Mouse (Mus musculus): ENCODE results near the gene Dyrk3. TPM values are rescaled to one million over a fixed set of nuclear protein-coding genes. Genes with fewer than 3 reads are reported as not detected.

Gene Dyrk3
- polyA plus RNA-seq, 1 experiment from 2014 or later, result 19.4 TPM

DNA sequence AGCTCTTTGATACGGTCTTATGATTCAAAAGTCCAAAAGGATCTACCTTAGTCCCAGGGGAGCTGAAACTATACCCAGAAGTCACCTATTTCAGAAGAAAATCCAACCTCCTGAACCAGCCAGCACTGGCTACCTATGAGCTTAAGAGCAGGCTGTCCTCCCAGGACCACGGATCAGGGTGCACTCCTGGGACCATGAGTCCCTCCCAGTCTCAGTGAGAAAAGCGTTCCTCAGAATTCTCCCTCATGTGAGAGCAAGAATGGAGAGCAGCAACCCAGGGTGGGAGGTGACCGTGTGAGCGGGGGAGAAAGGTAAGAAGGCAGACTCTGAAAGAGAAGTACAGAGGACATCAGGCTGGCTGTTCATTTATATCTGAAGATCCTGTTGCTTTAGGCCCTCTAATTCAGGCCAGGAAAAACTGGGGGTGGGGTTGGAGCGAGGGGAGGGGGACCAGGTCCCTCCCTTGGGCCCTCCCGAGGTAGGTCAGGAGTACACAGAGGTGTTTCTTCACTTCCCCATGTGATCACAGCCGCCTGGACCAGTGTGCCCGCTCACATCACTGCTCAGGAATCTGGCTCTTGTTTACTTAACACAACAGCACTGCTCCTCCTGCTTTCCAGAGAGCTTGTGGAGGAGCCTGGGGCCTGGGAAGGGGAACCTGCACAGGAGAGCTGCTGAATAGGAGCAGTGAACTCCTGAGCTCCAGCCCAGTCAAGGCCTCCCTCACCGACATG is 30.4 kb downstream of the Dyrk3 start:
- Histone ChIP-seq H3K9me3 (replicated peaks; ENCODE audit: control insufficient read depth, low read length) (no peaks in the 10 kb centered on the region), H3K4me3 (ENCODE audit: low read depth, low read length) (no peak overlapping the region), H3K4me2 (ENCODE audit: low read length) (no peak overlapping the region), H3K36me3 (ENCODE audit: control insufficient read depth, insufficient read depth, low read length) (no peaks in the 10 kb centered on the region), H3K27ac (ENCODE audit: low read depth, low read length) (no peak overlapping the region), H3K9ac (ENCODE audit: low read length) (no peak overlapping the region), H3K27me3 (replicated peaks; ENCODE audit: control insufficient read depth, insufficient read depth, low read length) (no peaks in the 10 kb centered on the region), H3K4me1 (ENCODE audit: control insufficient read depth, insufficient read depth, low read length) (no peaks in the 10 kb centered on the region)
- 68% methylated on average over 10 of the region's 10 CpGs for WGBS
- ATAC-seq (no peak), DNase-seq (ENCODE audit: low spot score) (no peak)

DNA sequence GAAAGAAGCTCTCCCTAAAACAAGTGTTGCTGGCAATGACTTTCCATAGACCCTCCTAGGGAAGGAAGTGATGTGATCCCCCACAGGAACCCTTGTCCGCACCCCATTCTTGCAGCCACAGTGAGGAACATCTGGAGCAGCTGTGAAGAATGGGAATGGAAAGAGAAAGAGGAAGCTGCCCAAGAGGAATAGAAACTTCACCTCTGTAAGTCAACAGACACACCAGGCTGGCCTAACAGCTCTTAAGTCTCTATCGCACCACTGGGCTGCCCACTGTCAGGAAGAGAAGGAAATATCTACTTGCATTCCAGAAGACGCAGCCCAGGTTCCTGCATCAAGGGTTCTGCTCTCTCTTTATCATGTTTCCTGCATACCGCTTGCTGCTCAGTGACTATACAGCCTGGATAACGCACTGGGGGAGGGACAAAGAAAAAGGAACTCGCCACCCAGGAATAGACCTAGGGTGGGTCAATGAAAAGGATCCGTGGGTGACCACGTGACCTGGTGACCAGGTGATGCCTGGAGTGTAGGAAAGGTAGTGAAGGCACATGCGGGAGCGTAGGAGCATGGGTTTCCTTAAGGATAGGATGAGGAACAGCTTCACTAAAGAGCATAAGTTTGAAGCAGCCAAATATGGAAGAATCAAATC is 34.2 kb downstream of the Dyrk3 start:
- DNase-seq (ENCODE audit: low spot score) (no peak), ATAC-seq (no peak)
- Histone ChIP-seq H3K4me1 (ENCODE audit: control insufficient read depth, insufficient read depth, low read length) (no peaks in the 10 kb centered on the region), H3K9ac (ENCODE audit: low read length) (no peak overlapping the region), H3K4me3 (ENCODE audit: low read depth, low read length) (no peak overlapping the region), H3K9me3 (replicated peaks; ENCODE audit: control insufficient read depth, low read length) (no peaks in the 10 kb centered on the region), H3K36me3 (ENCODE audit: control insufficient read depth, insufficient read depth, low read length) (no peaks in the 10 kb centered on the region), H3K27me3 (replicated peaks; ENCODE audit: control insufficient read depth, insufficient read depth, low read length) (no peaks in the 10 kb centered on the region), H3K27ac (ENCODE audit: low read depth, low read length) (no peak overlapping the region), H3K4me2 (ENCODE audit: low read length) (no peak overlapping the region)
- 91% methylated on average over 10 of the region's 10 CpGs for WGBS

DNA sequence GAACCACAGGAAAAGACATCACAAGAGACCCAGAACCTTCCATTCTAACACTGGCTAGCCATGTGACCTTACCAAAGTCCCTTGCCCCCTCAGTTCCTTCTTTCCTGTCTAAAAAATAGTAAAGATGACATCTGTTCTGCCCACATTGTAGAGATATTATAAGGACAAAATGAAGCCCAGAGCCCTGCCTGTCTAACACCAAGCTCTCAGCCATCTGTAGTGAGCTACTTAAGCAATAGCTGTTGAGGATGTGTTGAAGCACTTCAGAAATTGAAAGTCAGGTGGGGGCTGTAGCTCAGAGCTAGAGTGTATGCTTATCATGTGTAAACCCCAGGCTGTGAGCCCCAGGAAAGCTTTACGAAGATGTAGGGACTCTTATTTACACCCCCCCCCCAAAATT is 37.3 kb downstream of the Dyrk3 start:
- Histone ChIP-seq H3K36me3 (ENCODE audit: control insufficient read depth, insufficient read depth, low read length) (no peaks in the 10 kb centered on the region), H3K9me3 (replicated peaks; ENCODE audit: control insufficient read depth, low read length) (no peaks in the 10 kb centered on the region), H3K4me2 (ENCODE audit: low read length) (no peak overlapping the region), H3K4me3 (ENCODE audit: low read depth, low read length) (no peak overlapping the region), H3K9ac (ENCODE audit: low read length) (no peak overlapping the region), H3K27me3 (replicated peaks; ENCODE audit: control insufficient read depth, insufficient read depth, low read length) (no peaks in the 10 kb centered on the region), H3K27ac (ENCODE audit: low read depth, low read length) (no peak overlapping the region), H3K4me1 (ENCODE audit: control insufficient read depth, insufficient read depth, low read length) (peaks cover 9% of the 10 kb centered on the region)
- 67% methylated on average over 1 of the region's 1 CpGs for WGBS
- ATAC-seq (no peak), DNase-seq (ENCODE audit: low spot score) (no peak)

DNA sequence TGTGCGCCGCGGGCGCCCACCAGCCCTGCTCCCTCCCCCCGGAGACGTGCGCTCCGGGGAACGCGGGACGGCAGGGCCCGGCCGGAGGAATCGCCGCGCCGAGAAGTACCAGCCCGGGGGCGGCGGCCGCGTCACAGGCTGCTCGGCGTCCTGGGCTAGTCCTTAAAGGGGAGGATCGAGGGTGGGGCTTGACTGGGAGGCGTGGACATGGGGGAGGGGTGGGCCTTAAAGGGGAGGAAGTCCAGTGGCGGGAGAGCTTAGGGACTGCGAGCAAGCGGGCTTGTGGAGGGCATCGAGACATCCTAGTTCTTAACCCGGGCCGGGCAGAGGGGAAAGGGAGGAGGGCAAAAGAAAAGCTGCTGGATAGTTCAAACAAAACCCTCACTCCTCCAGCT is 40.4 kb downstream of the Dyrk3 start, which contains the start of gene Mapkapk2:
Mapkapk2 (minus strand) TSS at position 127 of the 395 bp plus-strand sequence.
- peak; percentile 96 for ATAC-seq
- Histone ChIP-seq H3K4me1 (ENCODE audit: control insufficient read depth, insufficient read depth, low read length) (peaks cover 28% of the 10 kb centered on the region), H3K4me2 (ENCODE audit: low read length) (peak within 1 kb of the TSS; percentile 76), H3K9me3 (replicated peaks; ENCODE audit: control insufficient read depth, low read length) (no peaks in the 10 kb centered on the region), H3K27ac (ENCODE audit: low read depth, low read length) (peak within 1 kb of the TSS; percentile 78), H3K9ac (ENCODE audit: low read length) (peak within 1 kb of the TSS; percentile 91), H3K36me3 (ENCODE audit: control insufficient read depth, insufficient read depth, low read length) (no peaks in the 10 kb centered on the region), H3K4me3 (ENCODE audit: low read depth, low read length) (peak within 1 kb of the TSS; percentile 94), H3K27me3 (replicated peaks; ENCODE audit: control insufficient read depth, insufficient read depth, low read length) (no peaks in the 10 kb centered on the region)
- under 1% methylated on average over 30 of the region's 32 CpGs for WGBS
- DNase-seq (ENCODE audit: low spot score), result peak; percentile 96

DNA sequence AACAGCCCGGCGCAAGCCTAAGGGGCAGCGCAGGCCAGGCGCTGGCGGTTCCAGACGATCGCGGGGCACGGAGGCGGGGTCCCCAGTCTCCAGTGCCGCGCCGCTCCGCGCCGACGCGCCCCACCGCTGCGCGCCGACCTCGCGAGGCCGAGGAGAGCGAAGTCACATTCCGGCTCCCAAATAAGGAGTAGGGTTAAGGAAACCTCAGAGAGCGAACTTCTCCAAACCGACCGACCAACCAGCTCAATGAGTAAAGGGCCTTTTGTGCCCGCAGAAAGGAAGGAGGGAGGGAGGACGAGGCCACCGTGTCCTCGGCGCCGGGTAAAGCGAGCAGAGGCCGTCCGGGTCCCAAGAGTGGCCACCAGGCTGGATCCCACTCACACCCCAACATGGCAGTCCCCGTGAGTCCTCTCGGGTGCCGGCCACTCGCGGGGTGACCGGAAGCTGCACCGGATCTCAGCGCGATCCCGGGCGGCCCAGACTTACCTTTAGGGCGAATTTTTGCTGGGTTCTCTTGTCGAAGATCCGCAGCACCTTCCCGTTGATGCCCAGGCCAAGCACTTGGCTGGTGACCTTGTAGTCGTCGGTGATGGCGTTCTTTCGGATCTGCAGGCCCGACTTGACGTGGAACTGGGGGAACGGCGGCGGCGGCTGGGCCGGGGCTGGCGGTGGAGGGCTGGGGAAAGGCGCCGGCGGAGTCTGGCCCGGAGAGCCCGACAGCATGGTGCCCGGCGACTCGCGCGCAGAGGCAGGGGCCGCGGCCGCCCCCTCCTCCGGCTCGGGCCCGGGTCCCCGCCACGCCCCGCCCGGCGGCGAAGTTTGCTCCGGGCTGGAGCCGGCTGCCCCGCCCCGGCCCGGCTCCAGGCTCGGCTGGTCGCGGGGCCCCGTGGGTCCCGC is 41.1 kb downstream of the Dyrk3 start:
- DNase-seq (ENCODE audit: low spot score) (peak; percentile 58), ATAC-seq (peak; percentile 63)
- Histone ChIP-seq H3K9ac (ENCODE audit: low read length) (peak overlapping the region; percentile 91), H3K4me1 (ENCODE audit: control insufficient read depth, insufficient read depth, low read length) (peaks cover 28% of the 10 kb centered on the region), H3K4me2 (ENCODE audit: low read length) (peak overlapping the region; percentile 76), H3K36me3 (ENCODE audit: control insufficient read depth, insufficient read depth, low read length) (no peaks in the 10 kb centered on the region), H3K4me3 (ENCODE audit: low read depth, low read length) (peak overlapping the region; percentile 94), H3K9me3 (replicated peaks; ENCODE audit: control insufficient read depth, low read length) (no peaks in the 10 kb centered on the region), H3K27me3 (replicated peaks; ENCODE audit: control insufficient read depth, insufficient read depth, low read length) (no peaks in the 10 kb centered on the region), H3K27ac (ENCODE audit: low read depth, low read length) (peak overlapping the region; percentile 78)
- under 1% methylated on average over 89 of the region's 98 CpGs for WGBS

DNA sequence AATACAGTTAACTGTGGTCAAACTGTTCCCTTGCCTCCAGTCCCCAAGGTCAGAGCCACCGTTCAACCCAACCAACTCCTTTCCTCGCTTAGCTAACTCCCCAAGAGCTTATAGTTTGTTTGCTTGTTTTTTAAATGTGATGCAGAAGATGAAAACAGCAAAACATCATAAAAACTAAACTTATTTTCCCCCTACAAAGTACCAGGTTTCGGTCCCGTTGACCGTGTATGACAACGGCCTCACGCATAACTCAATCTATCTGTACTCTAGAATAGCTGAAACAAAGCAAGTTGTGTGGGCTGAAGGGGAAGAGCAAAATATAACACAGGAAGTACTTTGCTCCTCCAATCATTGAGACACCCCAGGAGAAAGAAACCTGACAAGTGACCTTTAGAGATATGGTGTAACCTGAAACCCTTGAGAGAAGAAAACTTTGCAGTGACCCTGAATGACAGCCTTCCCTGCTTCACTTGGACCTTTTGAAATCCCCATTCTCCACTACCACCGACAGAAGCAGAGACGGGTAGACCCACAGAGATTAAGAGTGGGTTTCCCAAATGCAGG is 41.9 kb downstream of the Dyrk3 start:
- ATAC-seq (no peak), DNase-seq (ENCODE audit: low spot score) (no peak)
- H3K9me3 ChIP-seq (replicated peaks; ENCODE audit: control insufficient read depth, low read length), result no peaks in the 10 kb centered on the region
- H3K4me1 ChIP-seq (ENCODE audit: control insufficient read depth, insufficient read depth, low read length), result peaks cover 28% of the 10 kb centered on the region
- H3K9ac ChIP-seq (ENCODE audit: low read length), result peak overlapping the region; percentile 91
- H3K4me3 ChIP-seq (ENCODE audit: low read depth, low read length), result peak overlapping the region; percentile 94
- WGBS, result 23% methylated on average over 9 of the region's 9 CpGs
- H3K4me2 ChIP-seq (ENCODE audit: low read length), result peak overlapping the region; percentile 76
- H3K36me3 ChIP-seq (ENCODE audit: control insufficient read depth, insufficient read depth, low read length), result no peaks in the 10 kb centered on the region
- no peaks in the 10 kb centered on the region for H3K27me3 ChIP-seq (replicated peaks; ENCODE audit: control insufficient read depth, insufficient read depth, low read length)
- H3K27ac ChIP-seq (ENCODE audit: low read depth, low read length), result peak overlapping the region; percentile 78; the same call in 1 of the 2 replicates

DNA sequence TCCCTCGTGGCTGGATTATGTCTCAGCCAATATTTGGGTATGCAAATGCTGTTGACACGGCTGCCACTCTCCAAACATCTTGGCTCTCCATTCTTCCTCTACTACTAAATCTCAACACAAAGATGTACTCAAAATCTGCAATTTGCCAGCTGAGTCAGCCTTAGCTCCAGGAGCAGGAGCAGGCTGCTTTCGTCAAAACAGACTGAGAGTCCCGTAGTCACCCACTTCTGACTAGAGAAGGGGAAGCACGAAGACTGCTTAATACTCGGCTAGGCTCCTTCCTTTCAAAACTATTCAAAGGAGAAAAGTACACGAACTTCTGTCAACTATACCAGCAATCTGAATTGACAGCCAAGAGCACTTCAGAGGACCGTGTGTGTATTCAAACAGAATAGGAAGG is 42.6 kb downstream of the Dyrk3 start:
- 9% methylated on average over 8 of the region's 8 CpGs for WGBS
- Histone ChIP-seq H3K9ac (ENCODE audit: low read length) (peak overlapping the region; percentile 91), H3K4me3 (ENCODE audit: low read depth, low read length) (peak overlapping the region; percentile 94), H3K36me3 (ENCODE audit: control insufficient read depth, insufficient read depth, low read length) (no peaks in the 10 kb centered on the region), H3K4me2 (ENCODE audit: low read length) (peak overlapping the region; percentile 76), H3K4me1 (ENCODE audit: control insufficient read depth, insufficient read depth, low read length) (peaks cover 28% of the 10 kb centered on the region), H3K9me3 (replicated peaks; ENCODE audit: control insufficient read depth, low read length) (no peaks in the 10 kb centered on the region), H3K27ac (ENCODE audit: low read depth, low read length) (no peak overlapping the region; the same call in 1 of the 2 replicates), H3K27me3 (replicated peaks; ENCODE audit: control insufficient read depth, insufficient read depth, low read length) (no peaks in the 10 kb centered on the region)
- peak; percentile 67 for DNase-seq (ENCODE audit: low spot score)
- peak; percentile 9; the same call in 1 of the 2 replicates for ATAC-seq

DNA sequence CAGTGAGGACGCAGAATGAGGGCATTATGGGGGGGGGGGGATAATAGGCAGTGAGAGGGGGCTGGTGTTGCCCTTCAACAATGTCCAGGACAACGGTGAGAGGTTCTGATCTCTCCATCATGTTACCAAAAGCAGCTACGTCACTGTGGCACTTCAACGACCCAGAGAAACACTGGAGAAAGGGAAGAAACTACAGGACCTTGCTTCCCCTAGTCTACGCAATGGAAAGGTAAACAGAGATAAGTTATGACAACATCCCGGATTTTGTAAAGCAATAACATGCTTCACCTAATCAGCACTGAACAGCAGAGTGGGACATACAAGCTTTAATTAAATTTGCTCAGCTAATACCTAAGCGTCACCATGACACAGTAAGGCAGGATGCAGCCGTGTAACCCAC is 44.3 kb downstream of the Dyrk3 start:
- Histone ChIP-seq H3K4me1 (ENCODE audit: control insufficient read depth, insufficient read depth, low read length) (peaks cover 32% of the 10 kb centered on the region), H3K4me3 (ENCODE audit: low read depth, low read length) (no peak overlapping the region), H3K27ac (ENCODE audit: low read depth, low read length) (no peak overlapping the region), H3K9me3 (replicated peaks; ENCODE audit: control insufficient read depth, low read length) (no peaks in the 10 kb centered on the region), H3K9ac (ENCODE audit: low read length) (no peak overlapping the region), H3K27me3 (replicated peaks; ENCODE audit: control insufficient read depth, insufficient read depth, low read length) (no peaks in the 10 kb centered on the region), H3K36me3 (ENCODE audit: control insufficient read depth, insufficient read depth, low read length) (no peaks in the 10 kb centered on the region), H3K4me2 (ENCODE audit: low read length) (no peak overlapping the region)
- ATAC-seq (no peak), DNase-seq (ENCODE audit: low spot score) (no peak)
- 89% methylated on average over 8 of the region's 8 CpGs for WGBS
